Comparison of ENCODE assay signal across 8 mouse cellular contexts in the genomic region with DNA sequence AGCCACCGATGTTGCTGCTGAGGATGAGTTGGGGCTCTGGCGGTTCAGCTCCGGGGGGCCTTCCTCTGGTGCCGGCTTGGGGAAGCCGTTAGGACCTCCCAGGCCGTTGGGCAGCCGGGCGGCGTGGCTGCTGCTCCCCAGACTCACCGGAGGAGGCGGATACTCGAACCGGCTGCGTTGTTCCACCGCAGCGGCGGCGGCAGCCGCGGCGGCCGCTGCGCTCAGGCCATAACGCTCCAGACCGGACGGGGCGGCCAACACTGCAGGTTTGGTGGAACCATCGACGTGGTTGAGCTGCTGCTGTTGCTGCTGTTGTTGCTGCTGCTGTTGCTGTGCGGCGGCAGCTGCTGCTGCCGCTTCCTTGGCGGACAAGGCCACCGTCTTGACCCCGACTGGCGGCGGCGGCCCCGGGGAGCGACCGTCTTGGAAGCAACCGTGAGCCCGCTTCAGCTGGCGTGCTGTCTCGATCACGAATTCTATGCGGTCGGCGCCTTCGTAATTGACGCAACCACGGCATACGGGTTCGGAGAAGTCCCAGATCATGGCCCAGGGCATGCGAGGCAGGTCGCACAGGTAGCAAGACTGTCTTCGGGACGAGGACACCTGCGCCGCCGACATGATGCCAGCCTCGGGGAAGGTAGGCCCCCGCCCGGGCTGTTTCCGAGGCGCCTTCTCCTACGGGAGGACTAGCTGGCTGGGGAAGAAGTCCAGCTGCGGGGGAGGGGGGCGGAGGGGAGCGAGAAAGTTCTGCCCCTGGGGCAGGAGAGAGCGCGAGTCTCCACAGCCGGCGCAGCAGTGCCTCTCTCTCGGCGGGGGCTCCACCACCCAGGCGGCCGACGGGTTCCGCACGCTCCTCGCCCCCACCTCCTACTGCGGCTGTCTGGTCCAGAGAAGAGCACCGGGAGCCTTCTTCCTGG. TPM values are rescaled to one million over a fixed set of nuclear protein-coding genes. Genes with fewer than 3 reads are reported as not detected.
A peak's percentile ranks its signal among the peaks of the same experiment; 100 is the strongest.
DNase-seq lines count a peak whose midpoint lies in the region; ATAC-seq lines count a peak whose summit lies in the region.

No protein-coding gene starts in this region.

- H3K4me2 ChIP-seq in embryonic facial prominence, embryonic 14.5 days (ENCODE audit: low read depth, low read length): peak overlapping the region; percentile 98
- peak overlapping the region; percentile 87 for H3K4me2 ChIP-seq in heart, embryonic 15.5 days
- peak overlapping the region; percentile 92 for H3K4me2 ChIP-seq in stomach, embryonic 15.5 days

- peak overlapping the region; percentile 73 for H3K4me3 ChIP-seq in embryonic facial prominence, embryonic 14.5 days (ENCODE audit: low read depth, low read length)
- peak overlapping the region; percentile 81 for H3K4me3 ChIP-seq in heart, embryonic 15.5 days
- H3K4me3 ChIP-seq in megakaryocyte, embryonic 14.5 days (replicated peaks): peak overlapping the region; percentile 99
- H3K4me3 ChIP-seq in stomach, embryonic 15.5 days (replicated peaks): peak overlapping the region; percentile 67

- WGBS in embryonic facial prominence, embryonic 14.5 days: 0% methylated on average over 32 of the region's 84 CpGs
- WGBS in heart, embryonic 15.5 days: under 1% methylated on average over 81 of the region's 84 CpGs
- under 1% methylated on average over 82 of the region's 84 CpGs for WGBS in stomach, embryonic 15.5 days

- H3K9ac ChIP-seq in embryonic facial prominence, embryonic 14.5 days (ENCODE audit: low read depth, low read length): peak overlapping the region; percentile 92
- H3K9ac ChIP-seq in heart, embryonic 15.5 days: peak overlapping the region; percentile 94
- H3K9ac ChIP-seq in stomach, embryonic 15.5 days: peak overlapping the region; percentile 96

- ATAC-seq in cerebellum, adult (ENCODE audit: insufficient number of reproducible peaks, low FRiP score, low TSS enrichment): peak; percentile 4; the same call in 1 of the 2 replicates
- ATAC-seq in embryonic facial prominence, embryonic 14.5 days (ENCODE audit: low read depth): no peak
- no peak; the same call in 1 of the 2 replicates for ATAC-seq in heart, embryonic 15.5 days (replicated peaks; ENCODE audit: insufficient number of reproducible peaks, insufficient read depth, low FRiP score, low read depth)
- no peak for ATAC-seq in stomach, embryonic 15.5 days (ENCODE audit: insufficient read depth, low FRiP score, low read depth)

- H3K27me3 ChIP-seq in embryonic facial prominence, embryonic 14.5 days (replicated peaks; ENCODE audit: control insufficient read depth, insufficient read depth, low read length): 0 out of 2 replicates have a peak, but pooled peaks cover 3% of the 10 kb centered on the region
- no peaks in the 10 kb centered on the region for H3K27me3 ChIP-seq in heart, embryonic 15.5 days
- H3K27me3 ChIP-seq in megakaryocyte, embryonic 14.5 days (replicated peaks): peaks cover 5% of the 10 kb centered on the region
- H3K27me3 ChIP-seq in stomach, embryonic 15.5 days (replicated peaks): no peaks in the 10 kb centered on the region

- peaks cover 34% of the 10 kb centered on the region for H3K4me1 ChIP-seq in embryonic facial prominence, embryonic 14.5 days (ENCODE audit: control insufficient read depth, insufficient read depth, low read length)
- H3K4me1 ChIP-seq in heart, embryonic 15.5 days (replicated peaks): peaks cover 56% of the 10 kb centered on the region
- H3K4me1 ChIP-seq in megakaryocyte, embryonic 14.5 days: peaks cover 81% of the 10 kb centered on the region
- peaks cover 52% of the 10 kb centered on the region for H3K4me1 ChIP-seq in stomach, embryonic 15.5 days

- DNase-seq in cerebellum, adult 9-11 months: no peak
- peak; percentile 80 to 92 for DNase-seq in adrenal gland, adult (ENCODE audit: inconsistent age in 2 of 2, low spot score in 1 of 2)
- peak; percentile 56 for DNase-seq in embryonic facial prominence, embryonic 14.5 days (ENCODE audit: low spot score)
- peak; percentile 68 to 83 for DNase-seq in kidney, postnatal 25 days

- peaks cover 11% of the 10 kb centered on the region for H3K36me3 ChIP-seq in embryonic facial prominence, embryonic 14.5 days (ENCODE audit: control insufficient read depth, insufficient read depth, low read length)
- H3K36me3 ChIP-seq in heart, embryonic 15.5 days: 0 out of 2 replicates have a peak, but pooled peaks cover 6% of the 10 kb centered on the region
- H3K36me3 ChIP-seq in megakaryocyte, embryonic 14.5 days (replicated peaks; ENCODE audit: low read length): peaks cover 23% of the 10 kb centered on the region
- H3K36me3 ChIP-seq in stomach, embryonic 15.5 days: no peaks in the 10 kb centered on the region

- H3K27ac ChIP-seq in embryonic facial prominence, embryonic 14.5 days (replicated peaks; ENCODE audit: low read depth, low read length): peak overlapping the region; percentile 100
- peak overlapping the region; percentile 100 for H3K27ac ChIP-seq in heart, embryonic 15.5 days
- peak overlapping the region; percentile 100 for H3K27ac ChIP-seq in stomach, embryonic 15.5 days

- no peaks in the 10 kb centered on the region for H3K9me3 ChIP-seq in embryonic facial prominence, embryonic 14.5 days (ENCODE audit: control insufficient read depth, low read length)
- no peaks in the 10 kb centered on the region for H3K9me3 ChIP-seq in heart, embryonic 15.5 days (replicated peaks)
- H3K9me3 ChIP-seq in megakaryocyte, embryonic 14.5 days: no peaks in the 10 kb centered on the region
- no peaks in the 10 kb centered on the region for H3K9me3 ChIP-seq in stomach, embryonic 15.5 days

RNA-seq across cellular contexts. Expression of gene Irf2bpl, which starts 1.1 kb away (rescaled TPM):
- 33.5 and 33.8 TPM in 2 replicates for polyA plus RNA-seq in embryonic facial prominence, embryonic 14.5 days (2014; fragmentation: Nextera tagmentation; extraction: Ambion mirVana)
- polyA plus RNA-seq in heart, embryonic 15.5 days (2015; fragmentation: Nextera tagmentation; extraction: Ambion mirVana): 40.1 and 41.7 TPM in 2 replicates
- 32.7 and 46.2 TPM in 2 replicates for polyA plus RNA-seq in megakaryocyte, embryonic 14.5 days (2012; ENCODE audit: insufficient read depth, low replicate concordance)
- 28.4 and 29.3 TPM in 2 replicates for polyA plus RNA-seq in stomach, embryonic 15.5 days (2015; fragmentation: Nextera tagmentation; extraction: Ambion mirVana)
